Mouse (Mus musculus) limb, embryonic 13.5 days (tissue): ENCODE measurements around the gene Fam181a. TPM values are rescaled to one million over a fixed set of nuclear protein-coding genes. Genes with fewer than 3 reads are reported as not detected.
A peak's percentile ranks its signal among the peaks of the same experiment; 100 is the strongest.

Experiments used
- ATAC-seq: fragments of 200-750 bp; cut with Nextera tagmentation; 2 replicates; pipeline ENCODE4 v1.8.0; 2017; ENCODE audit warnings: low read depth, moderate number of reproducible peaks, moderate TSS enrichment; ENCODE audit not compliant: low FRiP score
- H3K27ac ChIP-seq: fragments of 300-500 bp; sonication (generic); 2 replicates; pipeline ENCODE4 v1.5.1; 2015; ENCODE audit warnings: inconsistent platforms, mild to moderate bottlenecking, moderate library complexity
- H3K27me3 ChIP-seq: fragments of 300-500 bp; sonication (generic); 2 replicates; pipeline ENCODE4 v1.6.1; 2015; ENCODE audit warnings: mild to moderate bottlenecking, inconsistent platforms
- H3K36me3 ChIP-seq: fragments of 300-500 bp; sonication (generic); 2 replicates; pipeline ENCODE4 v1.6.1; 2015; ENCODE audit warnings: inconsistent platforms, mild to moderate bottlenecking, moderate library complexity
- H3K4me1 ChIP-seq: fragments of 300-500 bp; sonication (generic); 2 replicates; pipeline ENCODE4 v1.6.1; 2015; ENCODE audit warnings: inconsistent platforms
- H3K4me2 ChIP-seq: fragments of 300-500 bp; sonication (generic); replicated peaks from 2 replicates; pipeline ENCODE4 v1.6.1; 2015; ENCODE audit warnings: inconsistent platforms, mild to moderate bottlenecking, moderate library complexity
- H3K4me3 ChIP-seq: fragments of 300-500 bp; sonication (generic); 2 replicates; pipeline ENCODE4 v1.5.1; 2015; ENCODE audit warnings: moderate library complexity, mild to moderate bottlenecking, inconsistent platforms
- H3K9ac ChIP-seq: fragments of 300-500 bp; sonication (generic); 2 replicates; pipeline ENCODE4 v1.6.1; 2015; ENCODE audit warnings: mild to moderate bottlenecking, inconsistent platforms
- H3K9me3 ChIP-seq: fragments of 300-500 bp; sonication (generic); 2 replicates; pipeline ENCODE4 v1.6.1; 2016; ENCODE audit warnings: inconsistent platforms
- WGBS: fragments of 180-500 bp; shearing (Covaris S2); methylation state at CpG from one replicate; pipeline ENCODE4 v1.1.7; 2015; 5-methylcytosine and 5-hydroxymethylcytosine counted together
- polyA plus RNA-seq: library from polyadenylated mRNA; unstranded; fragments of >200 nt; fragmentation: Nextera tagmentation; extraction: Ambion mirVana; gene quantifications from 2 replicates; pipeline ENCODE4 v1.2.1, GENCODE M21; 2015

The Fam181a gene
- polyA plus RNA-seq, 1 experiment from 2014 or later: 0.10 TPM

DNA sequence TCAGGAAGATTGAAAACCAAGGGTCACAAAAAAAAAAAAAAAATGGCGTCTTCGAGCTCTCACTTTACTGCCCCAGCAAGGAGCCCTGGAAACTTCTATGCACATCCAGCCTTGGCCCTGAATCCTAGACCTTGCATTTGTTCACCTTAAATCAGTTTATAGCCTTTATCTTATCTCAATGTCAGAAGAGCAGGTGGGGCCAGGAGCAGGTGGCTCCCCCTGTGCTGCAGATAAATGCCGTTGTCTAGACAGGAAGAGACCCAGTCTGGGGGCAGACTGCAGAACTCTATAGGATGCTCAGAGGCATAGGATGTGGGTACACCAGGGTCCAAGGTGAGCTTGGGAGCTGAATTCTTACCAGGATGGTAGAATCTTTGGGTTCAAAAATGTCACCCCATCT lies 18.4 kb upstream of the Fam181a start:
- H3K27ac ChIP-seq: no peak overlapping the region
- H3K9me3 ChIP-seq: no peaks in the 10 kb centered on the region
- 87% methylated on average over 3 of the region's 3 CpGs for WGBS
- no peaks in the 10 kb centered on the region for H3K36me3 ChIP-seq
- H3K27me3 ChIP-seq: no peaks in the 10 kb centered on the region
- peaks cover 8% of the 10 kb centered on the region for H3K4me1 ChIP-seq
- no peak for ATAC-seq
- H3K4me2 ChIP-seq: no peak overlapping the region
- H3K4me3 ChIP-seq: no peak overlapping the region
- H3K9ac ChIP-seq: no peak overlapping the region

DNA sequence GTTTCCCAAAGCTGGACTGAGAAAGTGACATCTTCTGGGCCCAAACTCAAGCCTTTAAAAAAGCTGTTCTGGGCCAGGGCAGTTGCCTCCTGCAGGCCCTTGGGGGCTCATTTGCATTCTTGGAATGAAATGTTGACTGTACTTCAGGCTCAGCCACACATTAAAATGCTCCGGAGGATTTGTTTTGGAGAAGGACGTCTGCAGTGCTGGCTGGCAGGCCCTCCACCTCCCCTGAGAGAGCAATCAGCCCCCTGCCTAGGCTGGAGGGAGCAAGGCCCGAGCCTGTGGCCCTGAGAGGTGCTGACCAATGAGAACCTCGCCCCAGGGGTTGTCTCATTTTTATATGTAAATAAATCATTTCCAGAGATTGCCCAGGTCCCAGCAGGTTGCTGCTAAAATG lies 14.5 kb upstream of the Fam181a start:
- no peak for ATAC-seq
- Histone ChIP-seq H3K4me3 (no peak overlapping the region), H3K4me1 (peaks cover 11% of the 10 kb centered on the region), H3K27me3 (0 out of 2 replicates have a peak, but pooled peaks cover 2% of the 10 kb centered on the region), H3K9ac (no peak overlapping the region), H3K27ac (no peak overlapping the region), H3K4me2 (no peak overlapping the region), H3K9me3 (no peaks in the 10 kb centered on the region), H3K36me3 (no peaks in the 10 kb centered on the region)
- WGBS: 15% methylated on average over 4 of the region's 4 CpGs

DNA sequence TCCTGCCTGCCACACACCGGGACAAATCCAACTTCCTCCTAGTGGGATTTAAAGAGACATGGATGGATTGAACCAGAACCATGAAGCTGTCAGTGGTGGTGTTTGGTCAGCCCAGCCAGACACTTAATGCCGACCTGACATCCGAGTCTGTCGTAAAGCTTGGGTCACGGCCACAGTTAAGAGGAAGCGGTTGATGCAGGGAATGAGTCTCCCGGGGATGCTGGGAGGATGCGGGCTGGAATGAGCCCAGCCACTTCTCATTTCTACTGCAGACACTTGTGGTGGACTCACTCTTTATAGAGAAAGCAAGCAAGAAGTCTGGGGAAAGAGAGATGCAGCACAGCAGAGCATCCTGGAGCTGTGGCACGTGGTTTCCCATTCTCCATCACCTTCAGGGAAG lies 10.3 kb upstream of the Fam181a start:
- no peak overlapping the region for H3K4me2 ChIP-seq
- no peak overlapping the region for H3K9ac ChIP-seq
- no peaks in the 10 kb centered on the region for H3K9me3 ChIP-seq
- no peak overlapping the region for H3K27ac ChIP-seq
- H3K36me3 ChIP-seq: no peaks in the 10 kb centered on the region
- WGBS: 30% methylated on average over 9 of the region's 9 CpGs
- ATAC-seq: no peak
- 0 out of 2 replicates have a peak, but pooled peaks cover 2% of the 10 kb centered on the region for H3K27me3 ChIP-seq
- H3K4me3 ChIP-seq: no peak overlapping the region
- H3K4me1 ChIP-seq: peaks cover 11% of the 10 kb centered on the region

GRCm38 (mm10) chr12:103301645-103302044 lies 9.1 kb upstream of the Fam181a start:
- WGBS: 48% methylated on average over 2 of the region's 2 CpGs
- no peak overlapping the region for H3K27ac ChIP-seq
- no peak overlapping the region for H3K9ac ChIP-seq
- H3K9me3 ChIP-seq: no peaks in the 10 kb centered on the region
- no peak for ATAC-seq
- H3K4me2 ChIP-seq: no peak overlapping the region
- 0 out of 2 replicates have a peak, but pooled peaks cover 2% of the 10 kb centered on the region for H3K27me3 ChIP-seq
- no peaks in the 10 kb centered on the region for H3K36me3 ChIP-seq
- no peak overlapping the region for H3K4me3 ChIP-seq
- peaks cover 4% of the 10 kb centered on the region; the same call in 1 of the 2 replicates for H3K4me1 ChIP-seq

- Histone ChIP-seq H3K9me3 (no peaks in the 10 kb centered on the region), H3K27me3 (0 out of 2 replicates have a peak, but pooled peaks cover 2% of the 10 kb centered on the region), H3K4me3 (no peak overlapping the region), H3K4me1 (peaks cover 4% of the 10 kb centered on the region; the same call in 1 of the 2 replicates), H3K36me3 (no peaks in the 10 kb centered on the region), H3K9ac (no peak overlapping the region), H3K27ac (no peak overlapping the region), H3K4me2 (no peak overlapping the region)
- ATAC-seq: no peak
- WGBS: 80% methylated on average over 1 of the region's 1 CpGs
Measured at GRCm38 (mm10) chr12:103302960-103303359, 7.8 kb upstream of the Fam181a start.

GRCm38 (mm10) chr12:103306224-103306623 lies 4.6 kb upstream of the Fam181a start:
- Histone ChIP-seq H3K27me3 (no peaks in the 10 kb centered on the region), H3K4me3 (no peak overlapping the region), H3K27ac (no peak overlapping the region), H3K36me3 (no peaks in the 10 kb centered on the region), H3K9ac (no peak overlapping the region), H3K9me3 (no peaks in the 10 kb centered on the region), H3K4me1 (no peaks in the 10 kb centered on the region), H3K4me2 (no peak overlapping the region)
- ATAC-seq: no peak
- WGBS: 25% methylated on average over 2 of the region's 2 CpGs

DNA sequence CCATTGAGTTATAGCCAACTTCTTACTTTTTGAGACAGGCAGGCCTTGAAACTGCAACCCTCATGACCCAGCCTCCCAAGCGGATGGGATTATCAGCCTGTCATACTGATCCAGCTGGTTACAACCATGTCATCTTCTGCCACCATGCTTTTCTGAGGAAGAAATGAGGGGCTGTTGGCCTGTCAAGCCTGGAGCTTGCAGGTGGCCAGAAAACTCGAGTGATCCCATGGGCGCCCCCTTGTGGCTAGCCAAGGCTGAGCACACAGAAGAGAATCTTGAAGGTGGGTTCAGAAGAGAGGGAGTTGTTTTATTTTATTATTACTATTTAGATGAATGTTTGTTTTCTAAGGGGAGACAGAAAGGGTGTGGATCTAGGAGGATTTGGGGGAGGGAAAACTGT lies 4.1 kb upstream of the Fam181a start:
- Histone ChIP-seq H3K9me3 (no peaks in the 10 kb centered on the region), H3K27ac (no peak overlapping the region), H3K4me2 (no peak overlapping the region), H3K4me3 (no peak overlapping the region), H3K36me3 (no peaks in the 10 kb centered on the region), H3K4me1 (no peaks in the 10 kb centered on the region), H3K27me3 (no peaks in the 10 kb centered on the region), H3K9ac (no peak overlapping the region)
- 24% methylated on average over 3 of the region's 3 CpGs for WGBS
- ATAC-seq: no peak

- WGBS: 83% methylated on average over 8 of the region's 8 CpGs
- peaks cover 9% of the 10 kb centered on the region for H3K4me1 ChIP-seq
- ATAC-seq: no peak
Measured at GRCm38 (mm10) chr12:103311921-103312320, 1.1 kb downstream of the Fam181a start.

GRCm38 (mm10) chr12:103313274-103313673 lies 2.5 kb downstream of the Fam181a start:
- Histone ChIP-seq H3K36me3 (no peaks in the 10 kb centered on the region), H3K4me2 (no peak overlapping the region), H3K4me1 (peaks cover 12% of the 10 kb centered on the region), H3K4me3 (no peak overlapping the region), H3K9me3 (no peaks in the 10 kb centered on the region), H3K9ac (no peak overlapping the region), H3K27me3 (peaks cover 50% of the 10 kb centered on the region), H3K27ac (no peak overlapping the region)
- WGBS: 83% methylated on average over 6 of the region's 6 CpGs
- ATAC-seq: no peak

More at GRCm38 (mm10) chr12:103311921-103312320, 1.1 kb downstream of the Fam181a start:
- no peaks in the 10 kb centered on the region for H3K36me3 ChIP-seq
- peaks cover 43% of the 10 kb centered on the region for H3K27me3 ChIP-seq
- H3K27ac ChIP-seq: no peak overlapping the region
- H3K4me3 ChIP-seq: no peak overlapping the region
- no peaks in the 10 kb centered on the region for H3K9me3 ChIP-seq
- no peak overlapping the region for H3K9ac ChIP-seq
- no peak overlapping the region for H3K4me2 ChIP-seq

- H3K4me1 ChIP-seq: peaks cover 14% of the 10 kb centered on the region
- 76% methylated on average over 21 of the region's 21 CpGs for WGBS
- peaks cover 50% of the 10 kb centered on the region for H3K27me3 ChIP-seq
- H3K27ac ChIP-seq: no peak overlapping the region
- no peaks in the 10 kb centered on the region for H3K36me3 ChIP-seq
- H3K4me3 ChIP-seq: no peak overlapping the region
- no peak for ATAC-seq
- no peak overlapping the region for H3K9ac ChIP-seq
- no peak overlapping the region for H3K4me2 ChIP-seq
- H3K9me3 ChIP-seq: no peaks in the 10 kb centered on the region
Measured at GRCm38 (mm10) chr12:103313871-103314639, 3.3 kb downstream of the Fam181a start.

DNA sequence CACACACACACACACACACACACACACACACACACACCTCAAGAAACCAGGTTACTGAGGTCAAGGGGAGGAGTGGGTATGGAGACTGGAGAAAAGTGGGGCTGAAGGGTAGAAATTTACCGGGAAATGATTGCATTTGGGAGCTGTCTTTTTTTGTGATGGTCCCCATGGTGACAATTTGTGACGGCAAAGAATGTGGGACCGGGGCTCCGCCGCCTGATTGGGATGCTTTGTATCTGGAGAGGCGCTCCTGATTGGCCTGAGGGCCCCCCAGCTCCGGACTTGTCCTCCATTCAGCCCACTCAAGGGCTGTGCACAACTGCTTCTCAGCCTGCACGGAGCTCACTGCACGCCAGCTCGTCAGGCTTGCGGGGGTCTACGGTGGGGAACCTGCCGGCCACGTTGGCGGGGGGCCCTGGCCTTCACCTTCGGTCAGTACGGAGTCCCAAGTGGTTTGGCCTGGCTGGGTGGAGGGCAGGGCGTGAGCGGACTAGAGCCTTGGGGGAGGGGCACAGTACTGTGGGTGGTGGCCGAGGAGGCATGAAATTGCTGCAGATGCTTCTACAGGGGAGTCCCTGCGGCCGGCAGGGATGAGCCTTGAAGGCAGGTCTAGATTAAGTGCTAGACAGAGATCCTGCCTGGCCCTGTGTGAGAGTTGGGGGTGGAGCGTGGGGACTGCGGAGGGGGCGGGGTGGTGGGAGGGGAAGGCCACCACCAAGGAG lies 4.0 kb downstream of the Fam181a start:
- Histone ChIP-seq H3K9ac (peak overlapping the region; percentile 53), H3K4me2 (peak overlapping the region; percentile 59), H3K36me3 (no peaks in the 10 kb centered on the region), H3K27ac (no peak overlapping the region), H3K9me3 (no peaks in the 10 kb centered on the region), H3K4me1 (peaks cover 14% of the 10 kb centered on the region), H3K4me3 (peak overlapping the region; percentile 29), H3K27me3 (peaks cover 50% of the 10 kb centered on the region)
- ATAC-seq: 0 out of 2 replicates have a peak, but pooled peaks have one; percentile 29
- WGBS: 6% methylated on average over 25 of the region's 25 CpGs

DNA sequence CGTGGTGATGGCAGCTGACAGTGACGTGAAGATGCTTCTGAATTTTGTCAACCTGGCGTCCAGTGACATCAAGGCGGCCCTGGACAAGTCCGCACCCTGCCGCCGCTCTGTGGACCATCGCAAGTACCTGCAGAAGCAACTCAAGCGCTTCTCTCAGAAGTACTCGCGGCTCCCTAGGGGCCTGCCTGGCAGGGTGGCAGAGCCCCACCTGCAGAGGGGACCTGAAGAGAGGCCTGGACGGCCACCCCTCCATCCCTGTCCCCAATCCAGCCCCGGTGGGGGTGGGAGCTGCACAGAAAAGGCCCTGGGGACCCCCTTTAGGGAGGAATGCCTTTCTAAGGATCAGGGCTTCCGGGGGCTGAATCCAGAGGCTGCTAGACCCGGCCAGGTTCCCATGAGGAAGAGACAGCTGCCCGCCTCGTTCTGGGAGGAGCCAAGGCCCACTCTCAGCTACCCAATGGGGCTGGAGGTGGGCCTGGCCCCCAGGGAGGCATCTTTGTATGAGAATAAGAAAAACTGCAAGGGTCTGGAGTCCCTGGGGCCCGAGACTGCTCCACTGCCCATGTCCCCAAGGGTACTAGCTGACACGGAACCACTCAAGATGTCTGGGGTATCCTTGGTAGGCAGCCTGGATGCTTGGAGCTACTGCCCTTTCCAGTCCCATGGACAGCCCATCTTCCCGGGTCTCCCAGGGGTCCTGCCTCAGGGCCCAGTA lies 5.2 kb downstream of the Fam181a start:
- Histone ChIP-seq H3K4me2 (no peak overlapping the region), H3K9ac (no peak overlapping the region), H3K36me3 (no peaks in the 10 kb centered on the region), H3K27me3 (peaks cover 50% of the 10 kb centered on the region), H3K27ac (no peak overlapping the region), H3K4me3 (no peak overlapping the region), H3K4me1 (peaks cover 14% of the 10 kb centered on the region), H3K9me3 (no peaks in the 10 kb centered on the region)
- no peak for ATAC-seq
- WGBS: 45% methylated on average over 20 of the region's 20 CpGs
